Mouse (Mus musculus) hindbrain, embryonic 14.5 days (tissue): Measurements from ENCODE around the gene Faf2. TPM values are rescaled to one million over a fixed set of nuclear protein-coding genes. Genes with fewer than 3 reads are reported as not detected.

Experiments used
- ATAC-seq: fragments of 200-750 bp; cut with Nextera tagmentation; 2 replicates; pipeline ENCODE4 v1.8.0; 2017; ENCODE audit warnings: moderate number of reproducible peaks, mild to moderate bottlenecking, moderate TSS enrichment, moderate library complexity; ENCODE audit not compliant: low FRiP score
- DNase-seq: peaks from one replicate; pipeline ENCODE4 v3.0.0-alpha.2; 2015; ENCODE audit warnings: low spot score
- H3K27ac ChIP-seq: fragments of 300-500 bp; sonication (generic); 2 replicates; pipeline ENCODE4 v1.5.1; 2014; ENCODE audit warnings: mild to moderate bottlenecking, moderate library complexity
- H3K27me3 ChIP-seq: fragments of 300-500 bp; sonication (generic); 2 replicates; pipeline ENCODE4 v1.6.1; 2014; ENCODE audit warnings: mild to moderate bottlenecking, low read length, mixed read lengths; ENCODE audit not compliant: control insufficient read depth, insufficient read depth
- H3K36me3 ChIP-seq: fragments of 300-500 bp; sonication (generic); replicated peaks from 2 replicates; pipeline ENCODE4 v1.6.1; 2014; ENCODE audit not compliant: control insufficient read depth, insufficient read depth
- H3K4me1 ChIP-seq: fragments of 300-500 bp; sonication (generic); replicated peaks from 2 replicates; pipeline ENCODE4 v1.6.1; 2014; ENCODE audit warnings: antibody characterized with exemption, low read length, mixed read lengths; ENCODE audit not compliant: control insufficient read depth, insufficient read depth
- H3K4me2 ChIP-seq: fragments of 300-500 bp; sonication (generic); replicated peaks from 2 replicates; pipeline ENCODE4 v1.6.1; 2014; ENCODE audit warnings: mild to moderate bottlenecking, moderate library complexity
- H3K4me3 ChIP-seq: fragments of 300-500 bp; sonication (generic); replicated peaks from 2 replicates; pipeline ENCODE4 v1.5.1; 2014; ENCODE audit warnings: mild to moderate bottlenecking, low read length
- H3K9ac ChIP-seq: fragments of 300-500 bp; sonication (generic); 2 replicates; pipeline ENCODE4 v1.6.1; 2014
- H3K9me3 ChIP-seq: fragments of 300-500 bp; sonication (generic); 2 replicates; pipeline ENCODE4 v1.6.1; 2016; ENCODE audit warnings: low read length; ENCODE audit not compliant: control insufficient read depth
- WGBS: fragments of 180-500 bp; shearing (Covaris S2); extraction: QIAGEN DNeasy Blood & Tissue Kit; methylation state at CpG from one replicate; pipeline ENCODE4 v1.1.7; 2014; 5-methylcytosine and 5-hydroxymethylcytosine counted together
- polyA plus RNA-seq: library from polyadenylated mRNA; unstranded; fragments of >200 nt; fragmentation: Nextera tagmentation; extraction: Ambion mirVana; gene quantifications from 2 replicates; pipeline ENCODE4 v1.2.1, GENCODE M21; 2014

Faf2 gene
- polyA plus RNA-seq, 1 experiment from 2014 or later = 81.4 TPM

- H3K4me1 ChIP-seq = no peaks in the 10 kb centered on the region
- ATAC-seq (no peak), DNase-seq (no peak)
- no peak overlapping the region for H3K4me2 ChIP-seq
- H3K4me3 ChIP-seq = no peak overlapping the region
- H3K9me3 ChIP-seq = no peaks in the 10 kb centered on the region
- H3K36me3 ChIP-seq = peaks cover 56% of the 10 kb centered on the region
- H3K9ac ChIP-seq = no peak overlapping the region
- no peak overlapping the region for H3K27ac ChIP-seq
- WGBS = 89% methylated on average over 4 of the region's 4 CpGs
- H3K27me3 ChIP-seq = no peaks in the 10 kb centered on the region
Observed at GRCm38 (mm10) chr13:54663999-54664398, 42.4 kb downstream of the Faf2 start.

- Histone ChIP-seq H3K9me3 (no peaks in the 10 kb centered on the region), H3K4me1 (no peaks in the 10 kb centered on the region), H3K9ac (no peak overlapping the region), H3K36me3 (peaks cover 52% of the 10 kb centered on the region), H3K27ac (no peak overlapping the region), H3K27me3 (no peaks in the 10 kb centered on the region), H3K4me3 (no peak overlapping the region), H3K4me2 (no peak overlapping the region)
- 94% methylated on average over 1 of the region's 1 CpGs for WGBS
- no peak for DNase-seq
- no peak for ATAC-seq
Observed at GRCm38 (mm10) chr13:54664509-54664908, 42.9 kb downstream of the Faf2 start.

GRCm38 (mm10) chr13:54665062-54665461, 43.5 kb downstream of the Faf2 start:
- DNase-seq (no peak), ATAC-seq (no peak)
- Histone ChIP-seq H3K4me2 (no peak overlapping the region), H3K36me3 (peaks cover 46% of the 10 kb centered on the region), H3K9ac (no peak overlapping the region), H3K27ac (no peak overlapping the region), H3K9me3 (no peaks in the 10 kb centered on the region), H3K4me1 (no peaks in the 10 kb centered on the region), H3K4me3 (no peak overlapping the region), H3K27me3 (no peaks in the 10 kb centered on the region)
- 96% methylated on average over 7 of the region's 7 CpGs for WGBS

GRCm38 (mm10) chr13:54670491-54670890, 48.9 kb downstream of the Faf2 start:
- DNase-seq (no peak), ATAC-seq (no peak)
- WGBS = 87% methylated on average over 2 of the region's 2 CpGs
- H3K4me1 ChIP-seq = no peaks in the 10 kb centered on the region
- H3K4me3 ChIP-seq = no peak overlapping the region
- no peaks in the 10 kb centered on the region for H3K27me3 ChIP-seq
- H3K4me2 ChIP-seq = no peak overlapping the region
- H3K27ac ChIP-seq = no peak overlapping the region
- no peaks in the 10 kb centered on the region for H3K36me3 ChIP-seq
- H3K9me3 ChIP-seq = no peaks in the 10 kb centered on the region
- no peak overlapping the region for H3K9ac ChIP-seq

GRCm38 (mm10) chr13:54675895-54676590, 54.5 kb downstream of the Faf2 start:
- 71% methylated on average over 11 of the region's 11 CpGs for WGBS

GRCm38 (mm10) chr13:54678263-54678662, 56.7 kb downstream of the Faf2 start:
- no peaks in the 10 kb centered on the region for H3K4me1 ChIP-seq
- 93% methylated on average over 4 of the region's 4 CpGs for WGBS
- DNase-seq (no peak), ATAC-seq (no peak)
- H3K27me3 ChIP-seq = no peaks in the 10 kb centered on the region
- no peak overlapping the region for H3K4me2 ChIP-seq
- no peaks in the 10 kb centered on the region for H3K9me3 ChIP-seq
- H3K9ac ChIP-seq = no peak overlapping the region
- no peak overlapping the region for H3K4me3 ChIP-seq
- peaks cover 51% of the 10 kb centered on the region for H3K36me3 ChIP-seq
- no peak overlapping the region for H3K27ac ChIP-seq

More at GRCm38 (mm10) chr13:54675895-54676590, 54.5 kb downstream of the Faf2 start:
- H3K4me1 ChIP-seq = no peaks in the 10 kb centered on the region
- no peaks in the 10 kb centered on the region for H3K27me3 ChIP-seq
- H3K4me3 ChIP-seq = no peak overlapping the region
- DNase-seq = no peak
- H3K36me3 ChIP-seq = peaks cover 29% of the 10 kb centered on the region
- no peak overlapping the region for H3K27ac ChIP-seq
- no peak overlapping the region for H3K9ac ChIP-seq
- no peak overlapping the region for H3K4me2 ChIP-seq
- ATAC-seq = no peak
- H3K9me3 ChIP-seq = no peaks in the 10 kb centered on the region

- DNase-seq (no peak), ATAC-seq (no peak)
- H3K4me1 ChIP-seq = peaks cover 10% of the 10 kb centered on the region
- no peak overlapping the region for H3K27ac ChIP-seq
- H3K4me2 ChIP-seq = no peak overlapping the region
- no peaks in the 10 kb centered on the region for H3K9me3 ChIP-seq
- H3K36me3 ChIP-seq = peaks cover 62% of the 10 kb centered on the region
- no peak overlapping the region for H3K9ac ChIP-seq
- H3K4me3 ChIP-seq = no peak overlapping the region
- H3K27me3 ChIP-seq = no peaks in the 10 kb centered on the region
- 80% methylated on average over 17 of the region's 17 CpGs for WGBS
Observed at GRCm38 (mm10) chr13:54680184-54680853, 58.7 kb downstream of the Faf2 start.

GRCm38 (mm10) chr13:54681291-54681690, 59.7 kb downstream of the Faf2 start:
- no peak for ATAC-seq
- Histone ChIP-seq H3K9ac (no peak overlapping the region), H3K27me3 (no peaks in the 10 kb centered on the region), H3K4me3 (no peak overlapping the region), H3K4me2 (no peak overlapping the region), H3K36me3 (peaks cover 62% of the 10 kb centered on the region), H3K9me3 (no peaks in the 10 kb centered on the region), H3K4me1 (peaks cover 20% of the 10 kb centered on the region), H3K27ac (no peak overlapping the region)
- 82% methylated on average over 8 of the region's 8 CpGs for WGBS
- DNase-seq = no peak

- WGBS = 95% methylated on average over 3 of the region's 3 CpGs
- Histone ChIP-seq H3K4me1 (peaks cover 23% of the 10 kb centered on the region), H3K9me3 (no peaks in the 10 kb centered on the region), H3K4me3 (no peak overlapping the region), H3K36me3 (peaks cover 59% of the 10 kb centered on the region), H3K27ac (no peak overlapping the region), H3K27me3 (no peaks in the 10 kb centered on the region), H3K4me2 (no peak overlapping the region), H3K9ac (no peak overlapping the region)
- DNase-seq (no peak), ATAC-seq (no peak)
Observed at GRCm38 (mm10) chr13:54683301-54683700, 61.7 kb downstream of the Faf2 start.
